Mouse (Mus musculus): ENCODE results near the gene Rapgef3.
A peak's percentile ranks its signal among the peaks of the same experiment; 100 is the strongest.

The Rapgef3 gene

GRCm38 (mm10) chr15:97767280-97768186 is at the start of gene Rapgef3:
Gene Rapgef3 (minus strand): TSS chr15:97767972.
- peak; percentile 94 for DNase-seq

GRCm38 (mm10) chr15:97816199-97816994 is 48.6 kb upstream of the Rapgef3 start:
- no peak for DNase-seq

GRCm38 (mm10) chr15:97815254-97815653 is 47.5 kb upstream of the Rapgef3 start:
- no peak for DNase-seq

- DNase-seq: no peak
Observed at GRCm38 (mm10) chr15:97814703-97815102, 46.9 kb upstream of the Rapgef3 start.

- DNase-seq: peak; percentile 77
Observed at GRCm38 (mm10) chr15:97813452-97814204, 45.9 kb upstream of the Rapgef3 start.

DNA sequence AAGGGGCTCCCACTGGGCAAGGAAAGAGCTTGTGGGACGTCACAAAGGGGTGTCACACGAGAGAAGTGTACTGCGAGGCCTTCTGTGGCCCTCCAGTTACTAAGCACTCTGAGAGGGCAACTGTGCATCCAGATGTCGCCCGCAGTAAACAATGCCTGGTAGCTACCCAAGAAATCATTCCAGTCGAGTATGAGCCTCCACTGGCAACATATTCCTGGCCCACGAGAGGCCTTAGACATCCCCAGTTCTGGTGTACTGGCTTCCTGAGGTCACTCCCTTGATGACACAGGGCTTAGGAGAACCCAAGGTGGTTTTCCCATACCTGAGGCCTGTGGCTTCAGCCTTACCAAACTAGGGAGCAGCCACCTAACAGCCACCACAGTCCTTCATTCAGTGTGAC is 45.1 kb upstream of the Rapgef3 start:
- DNase-seq: no peak

DNA sequence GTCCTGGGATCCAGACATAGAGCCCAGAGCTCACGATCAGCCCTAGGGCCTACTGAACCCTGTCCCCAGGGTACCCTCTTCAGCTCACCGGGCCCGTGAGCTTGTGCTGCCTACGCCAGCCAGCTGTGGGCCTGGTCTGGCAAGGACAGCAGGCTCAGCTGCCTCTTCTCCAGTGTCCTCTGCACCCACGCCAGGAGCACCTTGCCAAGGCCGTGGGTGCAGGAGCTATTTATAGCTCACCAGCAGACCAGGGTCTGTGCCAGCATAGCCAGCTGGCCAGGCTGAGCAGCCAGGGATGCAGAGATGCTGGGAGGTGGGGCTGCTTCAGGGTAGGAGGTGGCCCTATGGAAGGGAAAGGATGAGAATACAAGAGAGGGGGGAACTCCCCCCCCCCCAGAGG is 44.4 kb upstream of the Rapgef3 start:
- peak; percentile 79 for DNase-seq

DNA sequence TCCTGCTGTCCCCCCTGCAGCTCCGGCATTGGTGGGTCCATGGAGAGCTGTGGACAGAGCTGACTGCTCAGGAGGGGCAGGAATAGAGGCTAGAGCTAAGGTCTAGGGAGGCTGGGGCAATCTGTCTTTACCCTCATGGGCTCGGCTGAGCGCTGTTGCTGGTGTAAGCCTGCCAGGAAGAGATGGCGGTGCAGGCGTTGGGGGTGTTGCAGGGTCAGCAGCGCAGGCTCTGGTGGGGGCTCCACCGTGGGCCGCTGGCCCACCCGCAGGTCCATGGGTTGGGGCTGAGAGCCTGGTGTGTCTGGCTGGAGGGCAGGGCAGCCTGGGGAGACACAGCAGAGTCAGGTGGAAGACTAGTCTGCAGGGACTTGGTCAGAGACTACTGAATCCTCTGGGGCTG is 43.5 kb upstream of the Rapgef3 start:
- DNase-seq: no peak

GRCm38 (mm10) chr15:97810399-97810798 is 42.6 kb upstream of the Rapgef3 start:
- no peak for DNase-seq

DNA sequence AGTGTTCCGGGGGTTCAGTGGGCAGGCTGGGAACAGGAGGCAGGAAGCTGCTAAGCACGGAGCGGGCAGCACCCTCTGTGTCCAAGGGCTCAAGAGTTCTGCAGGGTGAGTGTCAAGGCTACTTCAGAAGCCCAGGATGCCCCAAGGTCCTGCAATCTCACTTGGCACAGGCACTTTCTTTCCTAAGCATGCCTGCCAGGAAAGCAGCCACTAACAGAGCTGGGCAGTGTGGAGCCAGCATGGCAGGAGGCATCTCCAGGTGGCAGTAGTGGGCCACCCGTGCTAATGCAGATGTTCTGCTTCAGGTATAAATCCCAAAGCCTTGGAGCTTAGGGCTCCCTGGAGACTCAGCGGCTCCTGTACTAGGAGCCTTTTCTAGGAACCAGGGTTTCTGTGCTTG is 42.2 kb upstream of the Rapgef3 start:
- DNase-seq: peak; percentile 79

- no peak for DNase-seq
Observed at GRCm38 (mm10) chr15:97809206-97809605, 41.4 kb upstream of the Rapgef3 start.

- DNase-seq: no peak
Observed at GRCm38 (mm10) chr15:97808532-97808931, 40.8 kb upstream of the Rapgef3 start.

GRCm38 (mm10) chr15:97807867-97808266 is 40.1 kb upstream of the Rapgef3 start:
- no peak for DNase-seq

DNA sequence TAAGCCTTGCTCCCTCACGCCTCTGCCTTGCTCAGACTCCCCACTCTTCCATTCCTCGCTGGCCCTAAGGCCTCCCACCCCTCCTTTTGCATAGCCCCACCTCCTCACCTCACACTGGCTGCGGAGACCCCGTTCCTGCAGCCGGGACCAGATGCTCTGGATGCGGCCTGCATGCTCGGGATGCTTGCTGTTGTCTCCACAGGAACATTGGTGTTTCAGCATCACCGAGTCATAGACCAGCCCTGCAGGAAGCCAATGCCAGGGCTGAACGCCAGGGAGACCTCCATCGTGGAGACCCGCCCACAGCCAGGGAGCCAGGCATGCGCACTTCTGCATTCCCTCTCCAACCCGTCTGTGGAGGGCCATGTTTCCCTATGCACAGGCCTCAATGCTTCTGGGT is 34.8 kb upstream of the Rapgef3 start:
- no peak for DNase-seq

GRCm38 (mm10) chr15:97801811-97802210 is 34.0 kb upstream of the Rapgef3 start:
- no peak for DNase-seq

GRCm38 (mm10) chr15:97800853-97801252 is 33.1 kb upstream of the Rapgef3 start:
- no peak for DNase-seq

- no peak for DNase-seq
Observed at GRCm38 (mm10) chr15:97799446-97799845, 31.7 kb upstream of the Rapgef3 start.

- DNase-seq: no peak
Observed at GRCm38 (mm10) chr15:97798134-97798533, 30.4 kb upstream of the Rapgef3 start.

GRCm38 (mm10) chr15:97796674-97797310 is 29.0 kb upstream of the Rapgef3 start:
- no peak for DNase-seq

GRCm38 (mm10) chr15:97795559-97796235 is 27.9 kb upstream of the Rapgef3 start:
- DNase-seq: no peak

- no peak for DNase-seq
Observed at GRCm38 (mm10) chr15:97794268-97794667, 26.5 kb upstream of the Rapgef3 start.

All from kidney, postnatal 14 days (tissue).